Mouse (Mus musculus) thymus, adult 2 months (tissue): ENCODE data around the gene Mtmr4. TPM values are rescaled to one million over a fixed set of nuclear protein-coding genes. Genes with fewer than 3 reads are reported as not detected.
A peak's percentile ranks its signal among the peaks of the same experiment; 100 is the strongest.

Source experiments
- DNase-seq: peaks from one replicate; pipeline ENCODE4 v3.0.0; 2021
- H3K27ac ChIP-seq: fragments of 200-500 bp; 2 replicates; pipeline ENCODE4 v1.5.1; 2012; ENCODE audit warnings: low read length, control low read depth; ENCODE audit not compliant: control insufficient read depth, insufficient read depth
- H3K27me3 ChIP-seq: fragments of 200-500 bp; 2 replicates; pipeline ENCODE4 v1.6.1; 2012; ENCODE audit warnings: mild to moderate bottlenecking, low read length, moderate library complexity, mixed read lengths; ENCODE audit not compliant: control insufficient read depth, insufficient read depth
- H3K36me3 ChIP-seq: fragments of 200-500 bp; 2 replicates; pipeline ENCODE4 v1.6.1; 2012; ENCODE audit warnings: mild to moderate bottlenecking, low read length, moderate library complexity; ENCODE audit not compliant: control insufficient read depth, insufficient read depth
- H3K4me1 ChIP-seq: fragments of 200-500 bp; replicated peaks from 2 replicates; pipeline ENCODE4 v1.6.1; 2012; ENCODE audit warnings: low read length; ENCODE audit not compliant: control insufficient read depth, insufficient read depth
- H3K4me3 ChIP-seq: fragments of 200-500 bp; 2 replicates; pipeline ENCODE4 v1.5.1; 2012; ENCODE audit warnings: mild to moderate bottlenecking, low read length, control low read depth, moderate library complexity; ENCODE audit not compliant: control insufficient read depth, insufficient read depth
- CTCF ChIP-seq: fragments of 200-500 bp; IDR thresholded peaks from 2 replicates; pipeline ENCODE4 v1.5.1; 2012; ENCODE audit warnings: mild to moderate bottlenecking, control low read depth, low read length, moderate library complexity, borderline replicate concordance; ENCODE audit not compliant: control insufficient read depth, poor library complexity, insufficient read depth; ENCODE audit errors: extremely low read depth
- POLR2A ChIP-seq: fragments of 200-500 bp; IDR thresholded peaks from 2 replicates; pipeline ENCODE4 v1.6.1; 2012; ENCODE audit warnings: mild to moderate bottlenecking, low read length, control low read depth, moderate library complexity; ENCODE audit not compliant: control insufficient read depth, poor library complexity, insufficient read depth; ENCODE audit errors: extremely low read depth
- WGBS: fragments of 180-500 bp; shearing (Covaris S2); methylation state at CpG from one replicate; pipeline ENCODE4 v1.1.7; 2018; 5-methylcytosine and 5-hydroxymethylcytosine counted together
- polyA plus RNA-seq: library from polyadenylated mRNA; depleted of rRNA; stranded (reverse); fragments of >200 nt; gene quantifications from 2 replicates; pipeline ENCODE4 v1.2.3, GENCODE M21; 2012

The Mtmr4 gene
- polyA plus RNA-seq, 1 experiment = 47.0 TPM

GRCm38 (mm10) chr11:87638793-87639192, 46.8 kb downstream of the Mtmr4 start:
- Histone ChIP-seq H3K27me3 (no peaks in the 10 kb centered on the region), H3K4me1 (peaks cover 6% of the 10 kb centered on the region; the same call in 1 of the 2 replicates), H3K36me3 (no peaks in the 10 kb centered on the region), H3K27ac (no peak overlapping the region), H3K4me3 (peak overlapping the region; percentile 22)
- TF ChIP-seq CTCF = no peak
- WGBS = 53% methylated on average over 2 of the region's 2 CpGs
- DNase-seq = no peak

- Histone ChIP-seq H3K4me3 (peak overlapping the region; percentile 22), H3K27me3 (no peaks in the 10 kb centered on the region), H3K36me3 (no peaks in the 10 kb centered on the region), H3K27ac (no peak overlapping the region), H3K4me1 (peaks cover 6% of the 10 kb centered on the region; the same call in 1 of the 2 replicates)
- TF ChIP-seq CTCF (no peak), POLR2A (no peak)
- DNase-seq = peak; percentile 19
- 2% methylated on average over 29 of the region's 29 CpGs for WGBS
Observed at GRCm38 (mm10) chr11:87639206-87639605, 47.2 kb downstream of the Mtmr4 start.

- H3K27me3 ChIP-seq = no peaks in the 10 kb centered on the region
- peaks cover 6% of the 10 kb centered on the region; the same call in 1 of the 2 replicates for H3K4me1 ChIP-seq
- H3K4me3 ChIP-seq = no peak overlapping the region
- no peak for DNase-seq
- H3K36me3 ChIP-seq = no peaks in the 10 kb centered on the region
- no peak overlapping the region for H3K27ac ChIP-seq
- no peak for TF ChIP-seq POLR2A
- TF ChIP-seq CTCF = no peak
Observed at GRCm38 (mm10) chr11:87642865-87643264, 50.9 kb downstream of the Mtmr4 start.

- 84% methylated on average over 5 of the region's 5 CpGs for WGBS
- no peaks in the 10 kb centered on the region for H3K36me3 ChIP-seq
- no peak overlapping the region for H3K4me3 ChIP-seq
- H3K27me3 ChIP-seq = no peaks in the 10 kb centered on the region
- no peak for TF ChIP-seq CTCF
- no peak for TF ChIP-seq POLR2A
- H3K27ac ChIP-seq = no peak overlapping the region
- no peaks in the 10 kb centered on the region for H3K4me1 ChIP-seq
- DNase-seq = no peak
Observed at GRCm38 (mm10) chr11:87654693-87655092, 62.7 kb downstream of the Mtmr4 start.

- Histone ChIP-seq H3K27ac (no peak overlapping the region), H3K27me3 (peaks cover 3% of the 10 kb centered on the region; the same call in 1 of the 2 replicates), H3K4me3 (no peak overlapping the region), H3K36me3 (no peaks in the 10 kb centered on the region), H3K4me1 (no peaks in the 10 kb centered on the region)
- 91% methylated on average over 7 of the region's 7 CpGs for WGBS
- DNase-seq = no peak
- no peak for TF ChIP-seq CTCF
- TF ChIP-seq POLR2A = no peak
Observed at GRCm38 (mm10) chr11:87659216-87659615, 67.3 kb downstream of the Mtmr4 start.

- peak within 1 kb of the TSS; percentile 15; the same call in 1 of the 2 replicates for H3K27ac ChIP-seq
- DNase-seq = peak; percentile 89
- 0 out of 2 replicates have a peak, but pooled peaks have one; percentile 30 for TF ChIP-seq CTCF
- no peak for TF ChIP-seq POLR2A
- WGBS = under 1% methylated on average over 8 of the region's 8 CpGs
- H3K4me3 ChIP-seq = peak within 1 kb of the TSS; percentile 15; the same call in 1 of the 2 replicates
- no peaks in the 10 kb centered on the region for H3K4me1 ChIP-seq
- no peaks in the 10 kb centered on the region for H3K36me3 ChIP-seq
- H3K27me3 ChIP-seq = peaks cover 4% of the 10 kb centered on the region; the same call in 1 of the 2 replicates
Observed at GRCm38 (mm10) chr11:87662407-87662806, 70.4 kb downstream of the Mtmr4 start, which contains the start of gene Rnf43. TSS of gene Rnf43 (plus strand) at chr11:87662722.

GRCm38 (mm10) chr11:87662822-87663221, 70.9 kb downstream of the Mtmr4 start:
- TF ChIP-seq CTCF = no peak
- TF ChIP-seq POLR2A = no peak
- 28% methylated on average over 14 of the region's 14 CpGs for WGBS

More at GRCm38 (mm10) chr11:87662822-87663221, 70.9 kb downstream of the Mtmr4 start:
- Histone ChIP-seq H3K27ac (peak overlapping the region; percentile 15; the same call in 1 of the 2 replicates), H3K4me1 (no peaks in the 10 kb centered on the region), H3K36me3 (no peaks in the 10 kb centered on the region), H3K4me3 (peak overlapping the region; percentile 15; the same call in 1 of the 2 replicates), H3K27me3 (peaks cover 4% of the 10 kb centered on the region; the same call in 1 of the 2 replicates)
- DNase-seq = no peak
